Mouse (Mus musculus): ENCODE data around the gene Calm4.

GRCm38 (mm10) chr13:3799386-3799785 lies 38.2 kb upstream of the Calm4 start:
- no peak for TF ChIP-seq POLR2A (IDR thresholded peaks at IDR 0.05; ENCODE audit: insufficient read depth, low read depth, low read length)
- TF ChIP-seq CTCF (IDR thresholded peaks at IDR 0.05; ENCODE audit: insufficient read depth, low read depth, low read length): no peak
